Mouse (Mus musculus) right cerebral cortex, postnatal 10 days (tissue): ENCODE measurements around the gene Eya4.

ENCODE experiments used
- DNase-seq, 2 experiments: peaks; one replicate each; pipeline ENCODE4 v3.0.0; 2021; ENCODE audit warnings: low spot score in 2 of 2

Eya4 gene

GRCm38 (mm10) chr10:23156866-23157625, 193.5 kb downstream of the Eya4 start:
- DNase-seq = no peak

GRCm38 (mm10) chr10:23150401-23150800, 200.2 kb downstream of the Eya4 start:
- no peak for DNase-seq

- DNase-seq = peak in 1 of 2 experiments; percentile 44
Observed at GRCm38 (mm10) chr10:23144616-23145015, 206.0 kb downstream of the Eya4 start.

GRCm38 (mm10) chr10:23127947-23128346, 222.6 kb downstream of the Eya4 start:
- no peak for DNase-seq

GRCm38 (mm10) chr10:23127151-23127550, 223.4 kb downstream of the Eya4 start:
- DNase-seq = no peak

- no peak for DNase-seq
Observed at GRCm38 (mm10) chr10:23126529-23126928, 224.1 kb downstream of the Eya4 start.

GRCm38 (mm10) chr10:23120437-23120836, 230.1 kb downstream of the Eya4 start:
- no peak for DNase-seq

- DNase-seq = peak; percentile 78 to 88
Observed at GRCm38 (mm10) chr10:23116786-23117410, 233.7 kb downstream of the Eya4 start.

GRCm38 (mm10) chr10:23116063-23116462, 234.5 kb downstream of the Eya4 start:
- no peak for DNase-seq

GRCm38 (mm10) chr10:23115321-23115720, 235.3 kb downstream of the Eya4 start:
- no peak for DNase-seq

- DNase-seq = no peak
Observed at GRCm38 (mm10) chr10:23108122-23108521, 242.5 kb downstream of the Eya4 start.

- no peak for DNase-seq
Observed at GRCm38 (mm10) chr10:23092517-23092916, 258.1 kb downstream of the Eya4 start.

GRCm38 (mm10) chr10:23091552-23091951, 259.0 kb downstream of the Eya4 start:
- no peak for DNase-seq

- no peak for DNase-seq
Observed at GRCm38 (mm10) chr10:23090323-23090722, 260.3 kb downstream of the Eya4 start.

- no peak for DNase-seq
Observed at GRCm38 (mm10) chr10:23089271-23089670, 261.3 kb downstream of the Eya4 start.

- DNase-seq = no peak
Observed at GRCm38 (mm10) chr10:23088764-23089163, 261.8 kb downstream of the Eya4 start.

- peak; percentile 85 to 87 for DNase-seq
Observed at GRCm38 (mm10) chr10:23086352-23087215, 264.0 kb downstream of the Eya4 start.

- no peak for DNase-seq
Observed at GRCm38 (mm10) chr10:23081548-23081828, 269.1 kb downstream of the Eya4 start.

- peak; percentile 78 to 90 for DNase-seq
Observed at GRCm38 (mm10) chr10:23080749-23081547, 269.6 kb downstream of the Eya4 start.

GRCm38 (mm10) chr10:23076691-23077385, 273.7 kb downstream of the Eya4 start:
- DNase-seq = no peak

GRCm38 (mm10) chr10:23073431-23073830, 277.2 kb downstream of the Eya4 start:
- no peak for DNase-seq
